Mouse (Mus musculus): ENCODE data around the gene Banp. TPM values are rescaled to one million over a fixed set of nuclear protein-coding genes. Genes with fewer than 3 reads are reported as not detected.

Gene Banp
- polyA plus RNA-seq, 1 experiment from 2014 or later: 25.3 TPM

DNA sequence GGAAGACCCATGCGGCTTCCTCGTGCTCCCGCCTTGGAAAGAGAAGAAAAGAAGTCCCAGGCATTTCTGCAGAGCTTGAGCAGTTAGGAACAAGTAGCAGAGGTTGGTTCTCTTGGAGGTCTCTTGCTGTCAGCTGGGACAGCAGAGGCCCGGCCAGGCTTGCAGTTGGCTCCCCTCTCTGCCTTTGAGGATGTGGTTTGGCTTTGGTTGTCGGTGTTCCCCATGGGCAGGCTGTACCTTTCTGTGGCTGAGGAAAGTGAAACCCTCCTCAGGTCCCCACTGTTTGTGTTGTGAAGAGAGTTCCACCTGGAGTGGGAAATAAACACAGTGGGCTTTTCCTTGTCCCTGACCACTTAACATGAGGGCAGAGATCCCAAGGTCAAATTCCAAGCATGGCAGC, 58.8 kb downstream of the Banp start:
- H3K4me1 ChIP-seq (replicated peaks): peaks cover 14% of the 10 kb centered on the region
- H3K9ac ChIP-seq: no peak overlapping the region
- no peak overlapping the region for H3K4me2 ChIP-seq
- no peak overlapping the region for H3K4me3 ChIP-seq
- WGBS: 81% methylated on average over 5 of the region's 5 CpGs
- no peaks in the 10 kb centered on the region for H3K27me3 ChIP-seq
- H3K36me3 ChIP-seq: peaks cover 35% of the 10 kb centered on the region; the same call in 1 of the 2 replicates
- H3K27ac ChIP-seq: no peak overlapping the region
- ATAC-seq (replicated peaks; ENCODE audit: insufficient number of reproducible peaks, insufficient read depth, low FRiP score, low read depth): no peak
- no peaks in the 10 kb centered on the region for H3K9me3 ChIP-seq (replicated peaks)

GRCm38 (mm10) chr8:122010638-122011037, 61.1 kb downstream of the Banp start:
- Histone ChIP-seq H3K4me3 (no peak overlapping the region), H3K36me3 (peaks cover 30% of the 10 kb centered on the region; the same call in 1 of the 2 replicates), H3K4me2 (no peak overlapping the region), H3K27ac (no peak overlapping the region), H3K4me1 (replicated peaks) (peaks cover 25% of the 10 kb centered on the region), H3K9me3 (replicated peaks) (no peaks in the 10 kb centered on the region), H3K27me3 (no peaks in the 10 kb centered on the region), H3K9ac (no peak overlapping the region)
- 62% methylated on average over 5 of the region's 5 CpGs for WGBS
- no peak for ATAC-seq (replicated peaks; ENCODE audit: insufficient number of reproducible peaks, insufficient read depth, low FRiP score, low read depth)

- Histone ChIP-seq H3K27ac (no peak overlapping the region), H3K36me3 (peaks cover 26% of the 10 kb centered on the region; the same call in 1 of the 2 replicates), H3K4me2 (no peak overlapping the region), H3K4me3 (no peak overlapping the region), H3K9ac (peak overlapping the region; percentile 10; the same call in 1 of the 2 replicates), H3K4me1 (replicated peaks) (peaks cover 30% of the 10 kb centered on the region), H3K27me3 (no peaks in the 10 kb centered on the region), H3K9me3 (replicated peaks) (no peaks in the 10 kb centered on the region)
- WGBS: 52% methylated on average over 7 of the region's 7 CpGs
- ATAC-seq (replicated peaks; ENCODE audit: insufficient number of reproducible peaks, insufficient read depth, low FRiP score, low read depth): no peak
Measured at GRCm38 (mm10) chr8:122011066-122011588, 61.6 kb downstream of the Banp start.

GRCm38 (mm10) chr8:122014606-122015005, 65.1 kb downstream of the Banp start:
- WGBS: 39% methylated on average over 3 of the region's 3 CpGs
- Histone ChIP-seq H3K27ac (no peak overlapping the region; the same call in 1 of the 2 replicates), H3K36me3 (peaks cover under 1% of the 10 kb centered on the region; the same call in 1 of the 2 replicates), H3K4me2 (no peak overlapping the region), H3K27me3 (no peaks in the 10 kb centered on the region), H3K9me3 (replicated peaks) (no peaks in the 10 kb centered on the region), H3K9ac (no peak overlapping the region), H3K4me1 (replicated peaks) (peaks cover 50% of the 10 kb centered on the region), H3K4me3 (no peak overlapping the region)
- ATAC-seq (replicated peaks; ENCODE audit: insufficient number of reproducible peaks, insufficient read depth, low FRiP score, low read depth): no peak

GRCm38 (mm10) chr8:122018046-122018831, 68.7 kb downstream of the Banp start:
- Histone ChIP-seq H3K27ac (peak overlapping the region; percentile 52), H3K27me3 (no peaks in the 10 kb centered on the region), H3K4me1 (replicated peaks) (peaks cover 52% of the 10 kb centered on the region), H3K36me3 (no peaks in the 10 kb centered on the region), H3K9me3 (replicated peaks) (no peaks in the 10 kb centered on the region), H3K9ac (no peak overlapping the region), H3K4me2 (no peak overlapping the region), H3K4me3 (no peak overlapping the region)
- WGBS: 37% methylated on average over 22 of the region's 22 CpGs
- no peak; the same call in 1 of the 2 replicates for ATAC-seq (replicated peaks; ENCODE audit: insufficient number of reproducible peaks, insufficient read depth, low FRiP score, low read depth)

GRCm38 (mm10) chr8:122019162-122019561, 69.6 kb downstream of the Banp start:
- Histone ChIP-seq H3K4me1 (replicated peaks) (peaks cover 52% of the 10 kb centered on the region), H3K4me2 (no peak overlapping the region), H3K4me3 (no peak overlapping the region), H3K9ac (no peak overlapping the region), H3K36me3 (peaks cover 4% of the 10 kb centered on the region; the same call in 1 of the 2 replicates), H3K27ac (no peak overlapping the region), H3K27me3 (no peaks in the 10 kb centered on the region), H3K9me3 (replicated peaks) (no peaks in the 10 kb centered on the region)
- WGBS: 95% methylated on average over 1 of the region's 1 CpGs
- no peak for ATAC-seq (replicated peaks; ENCODE audit: insufficient number of reproducible peaks, insufficient read depth, low FRiP score, low read depth)

GRCm38 (mm10) chr8:122020050-122020771, 70.7 kb downstream of the Banp start:
- Histone ChIP-seq H3K27me3 (no peaks in the 10 kb centered on the region), H3K9me3 (replicated peaks) (no peaks in the 10 kb centered on the region), H3K4me2 (no peak overlapping the region), H3K36me3 (peaks cover 14% of the 10 kb centered on the region; the same call in 1 of the 2 replicates), H3K27ac (no peak overlapping the region), H3K4me1 (replicated peaks) (peaks cover 43% of the 10 kb centered on the region), H3K4me3 (no peak overlapping the region), H3K9ac (no peak overlapping the region)
- 71% methylated on average over 8 of the region's 8 CpGs for WGBS
- no peak for ATAC-seq (replicated peaks; ENCODE audit: insufficient number of reproducible peaks, insufficient read depth, low FRiP score, low read depth)

GRCm38 (mm10) chr8:122021725-122022124, 72.2 kb downstream of the Banp start:
- Histone ChIP-seq H3K4me3 (no peak overlapping the region), H3K4me2 (no peak overlapping the region), H3K4me1 (replicated peaks) (peaks cover 30% of the 10 kb centered on the region), H3K36me3 (peaks cover 29% of the 10 kb centered on the region), H3K9me3 (replicated peaks) (no peaks in the 10 kb centered on the region), H3K27ac (no peak overlapping the region), H3K9ac (no peak overlapping the region), H3K27me3 (no peaks in the 10 kb centered on the region)
- no peak for ATAC-seq (replicated peaks; ENCODE audit: insufficient number of reproducible peaks, insufficient read depth, low FRiP score, low read depth)
- WGBS: 77% methylated on average over 2 of the region's 2 CpGs

GRCm38 (mm10) chr8:122022274-122022673, 72.7 kb downstream of the Banp start:
- peaks cover 30% of the 10 kb centered on the region for H3K4me1 ChIP-seq (replicated peaks)
- H3K27me3 ChIP-seq: no peaks in the 10 kb centered on the region
- H3K9ac ChIP-seq: no peak overlapping the region
- H3K4me3 ChIP-seq: no peak overlapping the region
- H3K27ac ChIP-seq: no peak overlapping the region
- no peaks in the 10 kb centered on the region for H3K9me3 ChIP-seq (replicated peaks)
- ATAC-seq (replicated peaks; ENCODE audit: insufficient number of reproducible peaks, insufficient read depth, low FRiP score, low read depth): no peak
- WGBS: 80% methylated on average over 6 of the region's 6 CpGs
- peaks cover 29% of the 10 kb centered on the region for H3K36me3 ChIP-seq
- no peak overlapping the region for H3K4me2 ChIP-seq

DNA sequence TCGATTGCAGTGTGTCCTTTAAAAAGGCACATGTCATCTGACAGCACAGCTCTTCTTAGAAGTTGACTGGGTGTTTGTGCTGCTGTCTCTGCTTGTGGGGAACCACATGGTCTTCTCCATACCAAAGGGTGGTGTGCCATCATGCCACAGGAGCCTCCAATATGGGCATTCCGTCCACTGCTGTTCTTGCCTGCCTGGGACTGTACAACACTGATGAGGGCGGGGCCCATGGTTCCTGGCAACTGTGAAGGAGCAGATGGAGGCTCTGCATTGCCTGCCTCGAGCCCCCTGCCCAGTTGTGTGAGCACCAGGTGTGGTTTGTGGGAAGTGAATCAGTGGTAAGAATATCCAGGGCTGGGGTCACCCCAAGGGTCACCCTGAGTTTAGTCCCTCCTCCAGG, 73.2 kb downstream of the Banp start:
- H3K27ac ChIP-seq: no peak overlapping the region
- peaks cover 29% of the 10 kb centered on the region for H3K36me3 ChIP-seq
- H3K4me3 ChIP-seq: no peak overlapping the region
- no peak for ATAC-seq (replicated peaks; ENCODE audit: insufficient number of reproducible peaks, insufficient read depth, low FRiP score, low read depth)
- no peak overlapping the region for H3K4me2 ChIP-seq
- no peaks in the 10 kb centered on the region for H3K27me3 ChIP-seq
- peaks cover 29% of the 10 kb centered on the region for H3K4me1 ChIP-seq (replicated peaks)
- 79% methylated on average over 4 of the region's 4 CpGs for WGBS
- no peak overlapping the region for H3K9ac ChIP-seq
- no peaks in the 10 kb centered on the region for H3K9me3 ChIP-seq (replicated peaks)

GRCm38 (mm10) chr8:122025546-122025945, 76.0 kb downstream of the Banp start:
- Histone ChIP-seq H3K36me3 (peaks cover 29% of the 10 kb centered on the region), H3K27ac (no peak overlapping the region), H3K4me2 (no peak overlapping the region), H3K9ac (no peak overlapping the region), H3K4me3 (no peak overlapping the region), H3K4me1 (replicated peaks) (peaks cover 2% of the 10 kb centered on the region), H3K9me3 (replicated peaks) (no peaks in the 10 kb centered on the region), H3K27me3 (no peaks in the 10 kb centered on the region)
- WGBS: 89% methylated on average over 9 of the region's 9 CpGs
- ATAC-seq (replicated peaks; ENCODE audit: insufficient number of reproducible peaks, insufficient read depth, low FRiP score, low read depth): no peak
